Mouse (Mus musculus): ENCODE data around the gene Cttnbp2nl.

The Cttnbp2nl gene

GRCm38 (mm10) chr3:104965070-104965855 lies 87.7 kb downstream of the Cttnbp2nl start:
- DNase-seq (ENCODE audit: low read depth) = no peak

GRCm38 (mm10) chr3:104963331-104964276 lies 89.3 kb downstream of the Cttnbp2nl start:
- no peak for DNase-seq (ENCODE audit: low read depth)

GRCm38 (mm10) chr3:104962866-104963265 lies 90.1 kb downstream of the Cttnbp2nl start:
- no peak for DNase-seq (ENCODE audit: low read depth)

GRCm38 (mm10) chr3:104962141-104962611 lies 90.8 kb downstream of the Cttnbp2nl start:
- no peak for DNase-seq (ENCODE audit: low read depth)

- DNase-seq (ENCODE audit: low read depth) = no peak
Observed at GRCm38 (mm10) chr3:104961066-104962059, 91.6 kb downstream of the Cttnbp2nl start, which contains the start of gene Wnt2b. Gene Wnt2b (minus strand): TSS chr3:104961921.

- no peak for DNase-seq (ENCODE audit: low read depth)
Observed at GRCm38 (mm10) chr3:104960026-104961000, 92.6 kb downstream of the Cttnbp2nl start.

GRCm38 (mm10) chr3:104956131-104956581 lies 96.8 kb downstream of the Cttnbp2nl start:
- DNase-seq (ENCODE audit: low read depth) = no peak

GRCm38 (mm10) chr3:104954551-104954950 lies 98.4 kb downstream of the Cttnbp2nl start:
- no peak for DNase-seq (ENCODE audit: low read depth)

- no peak for DNase-seq (ENCODE audit: low read depth)
Observed at GRCm38 (mm10) chr3:104954137-104954536, 98.8 kb downstream of the Cttnbp2nl start.

- DNase-seq (ENCODE audit: low read depth) = no peak
Observed at GRCm38 (mm10) chr3:104952891-104953670, 99.9 kb downstream of the Cttnbp2nl start.

All from fibroblast of lung, adult 2 months (primary cell).